Mouse (Mus musculus): Measurements from ENCODE around the gene Flad1.
"Not testable (repeated sequence)": the region's sequence is repeated elsewhere in the genome, so short reads cannot be mapped to it uniquely, and the experiment has no call there.

DNA sequence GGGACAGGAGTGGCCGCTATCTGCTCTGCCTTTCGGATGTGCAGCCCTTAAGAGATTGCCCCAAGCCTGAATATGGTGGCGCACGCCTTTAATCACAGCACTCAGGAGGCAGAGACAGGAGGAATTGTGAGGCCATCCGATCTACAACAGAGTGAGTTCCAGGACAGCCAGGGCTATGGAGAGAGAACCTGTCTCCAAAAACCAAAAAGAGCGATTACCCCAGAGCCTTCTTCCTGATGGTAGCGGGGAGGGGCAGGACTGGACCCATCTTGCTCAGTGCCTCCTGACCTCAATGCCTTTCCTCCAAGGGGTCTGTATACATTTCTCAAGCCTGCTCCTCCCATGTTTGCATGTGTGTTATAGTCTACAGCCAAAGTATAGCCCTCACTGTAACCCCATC is 17.4 kb upstream of the Flad1 start:
- TF ChIP-seq CTCF (IDR thresholded peaks at IDR 0.05; ENCODE audit: low read depth, low read length); POLR2A (IDR thresholded peaks at IDR 0.05; ENCODE audit: extremely low read depth, insufficient read depth, low read length): not testable (repeated sequence)

Data from liver, adult 2 months (tissue).